Mouse (Mus musculus): ENCODE data around the gene Sema3b. TPM values are rescaled to one million over a fixed set of nuclear protein-coding genes. Genes with fewer than 3 reads are reported as not detected.
A peak's percentile ranks its signal among the peaks of the same experiment; 100 is the strongest.
"Not testable (repeated sequence)": the region's sequence is repeated elsewhere in the genome, so short reads cannot be mapped to it uniquely, and the experiment has no call there.

Gene Sema3b
- polyA plus RNA-seq, 1 experiment = 3.3 TPM

- Histone ChIP-seq H3K27me3 (ENCODE audit: control insufficient read depth, insufficient read depth, low read length) (no peaks in the 10 kb centered on the region), H3K36me3 (ENCODE audit: control insufficient read depth, insufficient read depth, low read length) (no peaks in the 10 kb centered on the region; the same call in 1 of the 2 replicates), H3K4me3 (ENCODE audit: extremely low read depth, insufficient read depth, insufficient read length) (peak overlapping the region; percentile 88), H3K27ac (ENCODE audit: insufficient read depth, low read length) (peak overlapping the region; percentile 43; the same call in 1 of the 2 replicates), H3K4me1 (ENCODE audit: control insufficient read depth, insufficient read depth, insufficient read length) (peaks cover 9% of the 10 kb centered on the region; the same call in 1 of the 2 replicates)
- TF ChIP-seq CTCF (IDR thresholded peaks at IDR 0.05; ENCODE audit: extremely low read depth, insufficient read depth, insufficient read length, insufficient replicate concordance) (no peak), POLR2A (IDR thresholded peaks at IDR 0.05; ENCODE audit: low read depth, low read length) (no peak)
- WGBS = 0% methylated on average over 23 of the region's 23 CpGs
- no peak for DNase-seq (ENCODE audit: low read depth in 1 of 2, low spot score in 2 of 2)
Measured at GRCm38 (mm10) chr9:107569270-107569669, 39.8 kb downstream of the Sema3b start.

- Histone ChIP-seq H3K36me3 (ENCODE audit: control insufficient read depth, insufficient read depth, low read length) (no peaks in the 10 kb centered on the region; the same call in 1 of the 2 replicates), H3K4me1 (ENCODE audit: control insufficient read depth, insufficient read depth, insufficient read length) (peaks cover 15% of the 10 kb centered on the region; the same call in 1 of the 2 replicates), H3K4me3 (ENCODE audit: extremely low read depth, insufficient read depth, insufficient read length) (peak overlapping the region; percentile 88), H3K27me3 (ENCODE audit: control insufficient read depth, insufficient read depth, low read length) (no peaks in the 10 kb centered on the region), H3K27ac (ENCODE audit: insufficient read depth, low read length) (peak overlapping the region; percentile 62)
- DNase-seq (ENCODE audit: low read depth in 1 of 2, low spot score in 2 of 2) = peak; percentile 79 to 80
- no peak; the same call in 1 of the 2 replicates for TF ChIP-seq POLR2A (IDR thresholded peaks at IDR 0.05; ENCODE audit: low read depth, low read length)
- no peak for TF ChIP-seq CTCF (IDR thresholded peaks at IDR 0.05; ENCODE audit: extremely low read depth, insufficient read depth, insufficient read length, insufficient replicate concordance)
- WGBS = 2% methylated on average over 41 of the region's 41 CpGs
Measured at GRCm38 (mm10) chr9:107568331-107569261, 40.4 kb downstream of the Sema3b start.

GRCm38 (mm10) chr9:107567702-107568319 is 41.2 kb downstream of the Sema3b start, which contains the start of gene Hyal2:
TSS of gene Hyal2 (plus strand) at chr9:107567945.
- no peak for TF ChIP-seq CTCF (IDR thresholded peaks at IDR 0.05; ENCODE audit: extremely low read depth, insufficient read depth, insufficient read length, insufficient replicate concordance)
- no peak for TF ChIP-seq POLR2A (IDR thresholded peaks at IDR 0.05; ENCODE audit: low read depth, low read length)
- H3K27ac ChIP-seq (ENCODE audit: insufficient read depth, low read length) = peak within 1 kb of the TSS; percentile 62
- no peak for DNase-seq (ENCODE audit: low read depth in 1 of 2, low spot score in 2 of 2)
- WGBS = 74% methylated on average over 18 of the region's 18 CpGs
- no peaks in the 10 kb centered on the region for H3K27me3 ChIP-seq (ENCODE audit: control insufficient read depth, insufficient read depth, low read length)
- H3K4me3 ChIP-seq (ENCODE audit: extremely low read depth, insufficient read depth, insufficient read length) = peak within 1 kb of the TSS; percentile 88
- peaks cover 17% of the 10 kb centered on the region; the same call in 1 of the 2 replicates for H3K4me1 ChIP-seq (ENCODE audit: control insufficient read depth, insufficient read depth, insufficient read length)
- no peaks in the 10 kb centered on the region; the same call in 1 of the 2 replicates for H3K36me3 ChIP-seq (ENCODE audit: control insufficient read depth, insufficient read depth, low read length)

GRCm38 (mm10) chr9:107566855-107567254 is 42.2 kb downstream of the Sema3b start:
- TF ChIP-seq CTCF (IDR thresholded peaks at IDR 0.05; ENCODE audit: extremely low read depth, insufficient read depth, insufficient read length, insufficient replicate concordance) (no peak), POLR2A (IDR thresholded peaks at IDR 0.05; ENCODE audit: low read depth, low read length) (no peak)
- Histone ChIP-seq H3K4me3 (ENCODE audit: extremely low read depth, insufficient read depth, insufficient read length) (no peak overlapping the region), H3K27me3 (ENCODE audit: control insufficient read depth, insufficient read depth, low read length) (no peaks in the 10 kb centered on the region), H3K36me3 (ENCODE audit: control insufficient read depth, insufficient read depth, low read length) (peaks cover 2% of the 10 kb centered on the region), H3K27ac (ENCODE audit: insufficient read depth, low read length) (peak overlapping the region; percentile 24; the same call in 1 of the 2 replicates), H3K4me1 (ENCODE audit: control insufficient read depth, insufficient read depth, insufficient read length) (peaks cover 17% of the 10 kb centered on the region; the same call in 1 of the 2 replicates)
- DNase-seq (ENCODE audit: low read depth in 1 of 2, low spot score in 2 of 2) = no peak
- 68% methylated on average over 3 of the region's 3 CpGs for WGBS

GRCm38 (mm10) chr9:107566041-107566709 is 42.9 kb downstream of the Sema3b start:
- Histone ChIP-seq H3K27ac (ENCODE audit: insufficient read depth, low read length) (peak overlapping the region; percentile 12; the same call in 1 of the 2 replicates), H3K36me3 (ENCODE audit: control insufficient read depth, insufficient read depth, low read length) (peaks cover 7% of the 10 kb centered on the region), H3K27me3 (ENCODE audit: control insufficient read depth, insufficient read depth, low read length) (no peaks in the 10 kb centered on the region), H3K4me1 (ENCODE audit: control insufficient read depth, insufficient read depth, insufficient read length) (peaks cover 17% of the 10 kb centered on the region; the same call in 1 of the 2 replicates), H3K4me3 (ENCODE audit: extremely low read depth, insufficient read depth, insufficient read length) (no peak overlapping the region)
- WGBS = 58% methylated on average over 15 of the region's 15 CpGs
- TF ChIP-seq CTCF (IDR thresholded peaks at IDR 0.05; ENCODE audit: extremely low read depth, insufficient read depth, insufficient read length, insufficient replicate concordance) (peak; percentile 76; the same call in 1 of the 2 replicates), POLR2A (IDR thresholded peaks at IDR 0.05; ENCODE audit: low read depth, low read length) (no peak)
- peak in 1 of 2 experiments; percentile 78 for DNase-seq (ENCODE audit: low read depth in 1 of 2, low spot score in 2 of 2)

GRCm38 (mm10) chr9:107565556-107565955 is 43.5 kb downstream of the Sema3b start:
- 48% methylated on average over 5 of the region's 5 CpGs for WGBS
- not testable (repeated sequence) for DNase-seq (ENCODE audit: low read depth in 1 of 2, low spot score in 2 of 2); H3K4me3 ChIP-seq (ENCODE audit: extremely low read depth, insufficient read depth, insufficient read length); H3K36me3 ChIP-seq (ENCODE audit: control insufficient read depth, insufficient read depth, low read length); H3K27me3 ChIP-seq (ENCODE audit: control insufficient read depth, insufficient read depth, low read length); H3K27ac ChIP-seq (ENCODE audit: insufficient read depth, low read length)
- H3K4me1 ChIP-seq (ENCODE audit: control insufficient read depth, insufficient read depth, insufficient read length) = peaks cover 17% of the 10 kb centered on the region; the same call in 1 of the 2 replicates
